Mouse (Mus musculus) neural tube, embryonic 14.5 days (tissue): ENCODE data around the gene Vsnl1. TPM values are rescaled to one million over a fixed set of nuclear protein-coding genes. Genes with fewer than 3 reads are reported as not detected.
A peak's percentile ranks its signal among the peaks of the same experiment; 100 is the strongest.

ENCODE experiments used
- ATAC-seq: fragments of 200-750 bp; cut with Nextera tagmentation; 2 replicates; pipeline ENCODE4 v1.8.0; 2017; ENCODE audit warnings: low read depth, mild to moderate bottlenecking, moderate TSS enrichment, moderate library complexity
- H3K27ac ChIP-seq: fragments of 300-500 bp; sonication (generic); 2 replicates; pipeline ENCODE4 v1.5.1; 2014; ENCODE audit warnings: low read depth, mild to moderate bottlenecking, control low read depth, low read length, moderate library complexity, mixed read lengths
- H3K27me3 ChIP-seq: fragments of 300-500 bp; sonication (generic); 2 replicates; pipeline ENCODE4 v1.6.1; 2014; ENCODE audit warnings: low read length; ENCODE audit not compliant: control insufficient read depth, insufficient read depth
- H3K36me3 ChIP-seq: fragments of 300-500 bp; sonication (generic); 2 replicates; pipeline ENCODE4 v1.6.1; 2014; ENCODE audit warnings: low read length, mixed read lengths; ENCODE audit not compliant: control insufficient read depth, insufficient read depth
- H3K4me1 ChIP-seq: fragments of 300-500 bp; sonication (generic); 2 replicates; pipeline ENCODE4 v1.6.1; 2014; ENCODE audit warnings: low read length; ENCODE audit not compliant: control insufficient read depth, insufficient read depth
- H3K4me2 ChIP-seq: fragments of 300-500 bp; sonication (generic); 2 replicates; pipeline ENCODE4 v1.6.1; 2014; ENCODE audit warnings: mild to moderate bottlenecking, low read depth, low read length, control low read depth
- H3K4me3 ChIP-seq: fragments of 300-500 bp; sonication (generic); 2 replicates; pipeline ENCODE4 v1.5.1; 2014; ENCODE audit warnings: low read depth, low read length, control low read depth, mixed read lengths
- H3K9ac ChIP-seq: fragments of 300-500 bp; sonication (generic); replicated peaks from 2 replicates; pipeline ENCODE4 v1.6.1; 2014; ENCODE audit warnings: low read depth, mild to moderate bottlenecking, control low read depth, low read length, mixed read lengths
- H3K9me3 ChIP-seq: fragments of 300-500 bp; sonication (generic); 2 replicates; pipeline ENCODE4 v1.6.1; 2016; ENCODE audit warnings: low read length; ENCODE audit not compliant: control insufficient read depth
- WGBS: fragments of 180-500 bp; shearing (Covaris S2); extraction: QIAGEN DNeasy Blood & Tissue Kit; methylation state at CpG from one replicate; pipeline ENCODE4 v1.1.7; 2014; 5-methylcytosine and 5-hydroxymethylcytosine counted together
- polyA plus RNA-seq: library from polyadenylated mRNA; unstranded; fragments of >200 nt; fragmentation: Nextera tagmentation; extraction: Ambion mirVana; gene quantifications from 2 replicates; pipeline ENCODE4 v1.2.1, GENCODE M21; 2014

The Vsnl1 gene
- polyA plus RNA-seq, 1 experiment from 2014 or later = 197 TPM

DNA sequence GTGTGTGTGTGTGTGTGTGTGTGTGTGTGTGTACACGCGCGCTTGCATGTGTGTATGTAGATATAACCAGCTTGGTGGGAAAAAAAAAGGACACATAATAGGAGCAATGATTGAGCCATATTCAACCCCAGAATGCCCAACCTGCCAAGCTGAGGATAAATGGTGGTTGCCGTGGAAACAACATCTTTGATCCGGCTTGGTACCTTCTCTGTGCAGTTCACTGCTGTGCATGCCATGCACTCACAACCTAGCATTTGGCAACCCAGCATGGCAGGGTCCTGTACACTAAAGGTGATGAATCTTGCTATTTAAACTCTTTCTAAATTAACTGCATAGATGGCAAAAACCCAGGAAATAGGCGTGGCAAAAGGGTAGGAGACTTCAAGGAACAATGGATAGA is 74.0 kb downstream of the Vsnl1 start:
- H3K9ac ChIP-seq = no peak overlapping the region
- no peak overlapping the region for H3K4me2 ChIP-seq
- H3K27me3 ChIP-seq = no peaks in the 10 kb centered on the region
- WGBS = 81% methylated on average over 6 of the region's 6 CpGs
- ATAC-seq = peak; percentile 49; the same call in 1 of the 2 replicates
- H3K4me1 ChIP-seq = no peaks in the 10 kb centered on the region
- no peak overlapping the region for H3K4me3 ChIP-seq
- no peaks in the 10 kb centered on the region for H3K36me3 ChIP-seq
- no peaks in the 10 kb centered on the region for H3K9me3 ChIP-seq
- H3K27ac ChIP-seq = no peak overlapping the region

DNA sequence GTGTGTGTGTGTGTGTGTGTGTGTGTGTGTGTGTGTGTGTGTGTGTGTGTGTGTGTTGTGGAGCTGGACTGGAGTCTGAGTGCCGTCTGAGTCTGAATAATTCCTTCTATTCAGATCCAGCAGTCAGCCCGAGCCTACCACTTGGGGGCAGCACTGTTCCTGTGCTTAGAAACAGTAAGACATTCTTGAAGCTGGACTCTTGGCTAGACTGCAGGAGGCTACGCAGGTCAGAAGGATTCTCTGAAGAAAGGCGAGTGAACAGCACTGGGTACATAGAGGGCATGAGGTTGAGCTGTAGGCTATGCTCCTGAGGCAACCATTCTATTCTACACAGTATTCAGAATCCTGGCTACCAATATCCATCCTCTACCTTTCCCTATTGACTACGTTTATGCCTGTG is 85.5 kb downstream of the Vsnl1 start:
- Histone ChIP-seq H3K4me2 (no peak overlapping the region), H3K36me3 (no peaks in the 10 kb centered on the region), H3K9me3 (no peaks in the 10 kb centered on the region), H3K4me1 (no peaks in the 10 kb centered on the region), H3K27ac (no peak overlapping the region), H3K4me3 (no peak overlapping the region), H3K27me3 (no peaks in the 10 kb centered on the region), H3K9ac (no peak overlapping the region)
- ATAC-seq = peak; percentile 79; the same call in 1 of the 2 replicates
- WGBS = 40% methylated on average over 5 of the region's 5 CpGs

DNA sequence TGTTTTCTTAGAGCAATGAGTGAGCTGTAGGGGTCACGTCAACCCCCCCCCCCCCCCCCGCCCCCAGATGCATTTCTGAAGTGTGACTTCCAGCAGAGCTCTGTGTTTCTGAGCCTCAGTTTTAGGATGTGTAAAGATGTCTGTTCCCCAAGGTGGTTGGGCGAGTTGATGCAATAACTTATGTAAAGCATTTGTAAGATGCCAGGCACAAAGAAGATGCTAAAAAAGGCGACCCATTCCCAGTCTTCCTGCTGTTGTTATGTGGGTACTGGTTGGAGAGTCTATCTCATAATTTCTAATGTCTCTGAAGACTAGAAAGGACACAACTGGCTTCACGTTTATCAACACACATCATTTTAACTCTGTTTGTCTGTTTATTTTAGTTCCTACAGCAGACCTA is 86.5 kb downstream of the Vsnl1 start:
- no peak overlapping the region for H3K9ac ChIP-seq
- 45% methylated on average over 5 of the region's 5 CpGs for WGBS
- H3K4me3 ChIP-seq = no peak overlapping the region
- no peaks in the 10 kb centered on the region for H3K9me3 ChIP-seq
- no peaks in the 10 kb centered on the region for H3K27me3 ChIP-seq
- H3K4me2 ChIP-seq = no peak overlapping the region
- no peak for ATAC-seq
- no peak overlapping the region for H3K27ac ChIP-seq
- H3K36me3 ChIP-seq = no peaks in the 10 kb centered on the region
- H3K4me1 ChIP-seq = no peaks in the 10 kb centered on the region

DNA sequence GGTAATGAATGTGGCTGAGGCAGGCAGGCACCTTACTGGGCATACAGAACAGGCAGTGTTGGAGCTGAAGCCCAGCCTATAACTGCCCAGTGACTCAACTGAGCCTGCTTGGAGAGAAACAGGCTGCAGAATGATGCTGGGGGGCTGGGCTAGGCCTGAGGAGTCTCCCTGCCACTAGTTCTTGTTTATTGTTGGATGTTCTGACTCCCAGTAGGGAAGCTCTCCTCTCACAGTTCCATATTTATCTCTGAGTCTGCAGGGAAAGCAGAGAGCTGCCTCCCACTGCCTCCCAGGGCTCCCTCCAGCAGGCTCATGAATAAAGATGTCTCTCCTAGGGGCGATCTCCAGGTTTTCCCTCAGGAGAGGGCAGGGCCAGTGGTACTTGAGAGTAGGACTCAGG is 88.0 kb downstream of the Vsnl1 start:
- Histone ChIP-seq H3K36me3 (no peaks in the 10 kb centered on the region), H3K9me3 (no peaks in the 10 kb centered on the region), H3K27me3 (no peaks in the 10 kb centered on the region), H3K4me2 (no peak overlapping the region), H3K9ac (no peak overlapping the region), H3K4me1 (no peaks in the 10 kb centered on the region), H3K4me3 (no peak overlapping the region), H3K27ac (no peak overlapping the region)
- 13% methylated on average over 1 of the region's 1 CpGs for WGBS
- no peak for ATAC-seq

DNA sequence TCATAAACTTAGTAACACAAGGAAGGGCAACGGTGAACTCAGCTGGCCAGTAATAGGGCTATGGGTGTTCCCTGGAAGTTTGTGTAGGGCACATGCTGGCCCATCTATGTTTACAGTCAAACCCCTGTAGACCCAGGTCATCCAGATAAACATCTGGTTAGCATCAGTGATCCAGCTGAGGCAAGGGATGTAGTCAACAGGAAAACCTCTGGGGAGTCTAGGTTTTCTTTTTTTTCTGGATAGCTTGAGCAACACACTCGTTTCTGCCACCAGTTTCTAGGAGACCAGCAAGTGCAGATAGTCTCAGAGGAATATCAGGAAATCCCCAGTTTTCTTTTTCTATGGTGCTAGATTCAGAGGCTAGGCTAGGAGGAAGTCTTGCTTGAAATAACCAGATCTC is 90.5 kb downstream of the Vsnl1 start:
- Histone ChIP-seq H3K9ac (no peak overlapping the region), H3K27ac (no peak overlapping the region), H3K4me3 (no peak overlapping the region), H3K36me3 (no peaks in the 10 kb centered on the region), H3K9me3 (no peaks in the 10 kb centered on the region), H3K27me3 (no peaks in the 10 kb centered on the region), H3K4me2 (no peak overlapping the region), H3K4me1 (no peaks in the 10 kb centered on the region)
- no peak for ATAC-seq
- WGBS = 51% methylated on average over 2 of the region's 2 CpGs

DNA sequence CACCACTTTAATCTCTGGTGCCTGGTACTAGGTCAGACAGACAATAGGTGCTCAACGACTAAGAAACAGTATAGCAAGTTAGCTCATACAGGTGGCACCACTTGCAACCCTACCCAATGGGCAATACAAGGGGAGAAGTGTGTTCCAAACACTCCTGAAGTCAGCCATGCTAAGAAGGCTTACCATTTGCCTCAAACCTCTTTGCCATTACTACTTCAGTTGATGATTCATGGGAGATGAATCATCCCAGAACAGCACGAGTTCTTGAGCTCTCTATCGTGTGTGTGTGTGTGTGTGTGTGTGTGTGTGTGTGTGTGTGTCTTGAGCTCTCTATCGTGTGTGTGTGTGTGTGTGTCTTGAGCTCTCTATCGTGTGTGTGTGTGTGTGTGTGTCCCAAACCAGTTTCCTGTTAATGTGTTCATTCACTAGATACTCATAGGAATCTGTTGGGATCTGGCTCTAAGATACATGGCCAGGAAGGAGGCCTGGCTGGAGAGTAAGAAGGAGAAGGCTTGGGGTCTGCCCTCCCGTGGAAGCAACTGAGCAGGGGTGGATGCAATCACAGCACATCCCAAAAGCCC is 94.3 kb downstream of the Vsnl1 start:
- Histone ChIP-seq H3K27me3 (no peaks in the 10 kb centered on the region), H3K4me3 (no peak overlapping the region), H3K36me3 (no peaks in the 10 kb centered on the region), H3K9ac (no peak overlapping the region), H3K4me2 (no peak overlapping the region), H3K9me3 (no peaks in the 10 kb centered on the region), H3K4me1 (no peaks in the 10 kb centered on the region), H3K27ac (no peak overlapping the region)
- no peak for ATAC-seq
- 89% methylated on average over 6 of the region's 6 CpGs for WGBS

DNA sequence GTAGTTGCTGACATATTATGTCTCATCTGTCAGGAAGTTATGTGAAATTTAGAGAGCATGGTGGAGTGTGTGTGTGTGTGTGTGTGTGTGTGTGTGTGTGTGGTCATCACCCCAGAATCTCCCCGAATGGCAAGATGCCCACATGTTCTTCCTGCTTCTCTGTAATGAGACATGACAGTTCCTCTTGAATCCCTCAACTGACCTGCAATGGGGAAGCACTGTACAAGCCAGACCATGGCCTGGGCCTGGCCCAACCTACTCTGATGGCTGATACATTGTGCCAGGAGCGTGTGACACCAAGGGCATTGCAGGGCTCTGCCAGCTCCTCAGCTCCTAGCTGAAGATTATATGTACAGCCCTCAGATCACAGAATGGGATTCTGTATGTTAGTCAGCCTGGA is 98.2 kb downstream of the Vsnl1 start:
- Histone ChIP-seq H3K4me1 (no peaks in the 10 kb centered on the region), H3K36me3 (no peaks in the 10 kb centered on the region), H3K4me2 (no peak overlapping the region), H3K27ac (no peak overlapping the region), H3K4me3 (no peak overlapping the region), H3K27me3 (no peaks in the 10 kb centered on the region), H3K9ac (no peak overlapping the region), H3K9me3 (no peaks in the 10 kb centered on the region)
- no peak for ATAC-seq
- 97% methylated on average over 2 of the region's 2 CpGs for WGBS

DNA sequence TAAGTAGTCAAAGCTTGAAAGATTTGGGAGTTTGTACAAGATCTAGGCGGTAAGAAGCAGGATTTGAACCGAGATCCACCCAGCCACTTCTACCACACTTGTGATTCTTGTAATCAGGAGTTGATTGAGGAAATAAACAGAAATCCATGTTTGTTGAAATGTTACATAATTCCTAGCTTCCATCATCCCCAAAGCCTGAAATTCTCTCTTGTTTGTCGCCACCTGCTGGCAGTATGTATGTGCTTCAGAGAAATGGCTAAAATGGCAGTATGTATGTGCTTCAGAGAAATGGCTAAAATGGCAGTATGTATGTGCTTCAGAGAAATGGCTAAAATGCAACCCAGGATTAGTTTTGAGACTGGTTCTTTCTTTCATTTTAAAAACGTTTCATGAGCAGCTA is 99.6 kb downstream of the Vsnl1 start:
- Histone ChIP-seq H3K4me1 (no peaks in the 10 kb centered on the region), H3K36me3 (no peaks in the 10 kb centered on the region), H3K9me3 (no peaks in the 10 kb centered on the region), H3K27ac (no peak overlapping the region), H3K4me3 (no peak overlapping the region), H3K4me2 (no peak overlapping the region), H3K9ac (no peak overlapping the region), H3K27me3 (no peaks in the 10 kb centered on the region)
- WGBS = 43% methylated on average over 4 of the region's 4 CpGs
- ATAC-seq = no peak

DNA sequence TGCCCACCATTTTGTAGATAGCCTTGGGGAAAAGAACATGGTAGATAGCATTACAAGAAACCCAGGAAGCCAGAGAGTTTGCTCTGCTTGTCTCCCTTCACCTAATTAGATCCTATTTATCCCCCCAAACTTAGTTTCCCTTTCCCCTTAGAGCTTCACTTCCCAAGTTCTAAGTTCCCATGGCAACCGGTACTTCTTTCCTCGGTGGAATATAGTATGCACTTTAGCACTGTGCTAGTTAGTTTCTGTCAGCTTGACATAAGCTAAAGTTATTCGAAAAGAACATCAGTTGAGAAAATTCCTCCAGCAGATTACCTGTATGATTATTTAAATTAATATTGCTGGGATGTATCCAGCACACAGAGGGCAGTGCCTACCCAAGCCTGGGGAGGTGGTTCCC is 109.9 kb downstream of the Vsnl1 start:
- Histone ChIP-seq H3K36me3 (no peaks in the 10 kb centered on the region), H3K27me3 (no peaks in the 10 kb centered on the region), H3K27ac (no peak overlapping the region), H3K9me3 (no peaks in the 10 kb centered on the region), H3K4me1 (no peaks in the 10 kb centered on the region), H3K4me3 (no peak overlapping the region), H3K9ac (no peak overlapping the region), H3K4me2 (no peak overlapping the region)
- WGBS = 84% methylated on average over 3 of the region's 3 CpGs
- no peak for ATAC-seq
